Mouse (Mus musculus) limb, embryonic 12.5 days (tissue): ENCODE data around the gene P2ry2. TPM values are rescaled to one million over a fixed set of nuclear protein-coding genes. Genes with fewer than 3 reads are reported as not detected.

Experiments
- ATAC-seq: fragments of 200-750 bp; cut with Nextera tagmentation; 2 replicates; pipeline ENCODE4 v1.8.0; 2017; ENCODE audit warnings: low read depth, moderate TSS enrichment; ENCODE audit not compliant: insufficient number of reproducible peaks, insufficient read depth, low FRiP score, low TSS enrichment
- H3K27ac ChIP-seq: fragments of 300-500 bp; sonication (generic); 2 replicates; pipeline ENCODE4 v1.5.1; 2016; ENCODE audit warnings: mild to moderate bottlenecking, moderate library complexity
- H3K27me3 ChIP-seq: fragments of 300-500 bp; sonication (generic); 2 replicates; pipeline ENCODE4 v1.6.1; 2016; ENCODE audit warnings: mild to moderate bottlenecking, moderate library complexity
- H3K36me3 ChIP-seq: fragments of 300-500 bp; sonication (generic); 2 replicates; pipeline ENCODE4 v1.6.1; 2016; ENCODE audit warnings: mild to moderate bottlenecking, moderate library complexity
- H3K4me1 ChIP-seq: fragments of 300-500 bp; sonication (generic); replicated peaks from 2 replicates; pipeline ENCODE4 v1.6.1; 2016
- H3K4me2 ChIP-seq: fragments of 300-500 bp; sonication (generic); 2 replicates; pipeline ENCODE4 v1.6.1; 2016; ENCODE audit warnings: mild to moderate bottlenecking, moderate library complexity
- H3K4me3 ChIP-seq: fragments of 300-500 bp; sonication (generic); replicated peaks from 2 replicates; pipeline ENCODE4 v1.5.1; 2016; ENCODE audit warnings: mild to moderate bottlenecking
- H3K9ac ChIP-seq: fragments of 300-500 bp; sonication (generic); replicated peaks from 2 replicates; pipeline ENCODE4 v1.6.1; 2016; ENCODE audit warnings: mild to moderate bottlenecking, moderate library complexity
- H3K9me3 ChIP-seq: fragments of 300-500 bp; sonication (generic); 2 replicates; pipeline ENCODE4 v1.6.1; 2016; ENCODE audit warnings: mild to moderate bottlenecking, moderate library complexity
- WGBS: fragments of 180-500 bp; shearing (Covaris S2); methylation state at CpG from one replicate; pipeline ENCODE4 v1.1.7; 2016; 5-methylcytosine and 5-hydroxymethylcytosine counted together
- polyA plus RNA-seq: library from polyadenylated mRNA; unstranded; fragments of >200 nt; fragmentation: Nextera tagmentation; extraction: Ambion mirVana; gene quantifications from 2 replicates; pipeline ENCODE4 v1.2.1, GENCODE M21; 2016

The P2ry2 gene
- polyA plus RNA-seq, 1 experiment from 2014 or later, result 0.76 TPM

DNA sequence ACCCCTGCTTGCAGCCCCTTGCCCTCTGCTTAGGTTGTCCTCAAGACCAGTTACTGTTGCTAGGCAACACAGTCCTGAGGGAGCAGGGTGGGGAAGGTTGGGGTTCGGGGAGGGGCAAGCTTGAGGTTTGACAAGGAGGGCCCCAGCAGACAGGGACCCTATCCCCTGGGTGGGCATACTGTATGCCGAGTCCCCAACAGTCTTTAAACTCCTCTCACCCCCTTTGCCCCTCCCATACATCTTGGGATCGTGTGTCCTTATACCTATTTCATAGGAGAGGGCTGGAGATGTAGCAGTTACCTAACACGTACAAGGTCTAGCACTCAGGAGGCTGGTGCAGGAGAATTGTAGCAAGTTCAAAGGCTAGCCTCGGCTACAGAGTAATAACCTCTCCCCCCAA is 35.6 kb upstream of the P2ry2 start:
- WGBS, result 74% methylated on average over 5 of the region's 5 CpGs
- H3K9me3 ChIP-seq, result no peaks in the 10 kb centered on the region

DNA sequence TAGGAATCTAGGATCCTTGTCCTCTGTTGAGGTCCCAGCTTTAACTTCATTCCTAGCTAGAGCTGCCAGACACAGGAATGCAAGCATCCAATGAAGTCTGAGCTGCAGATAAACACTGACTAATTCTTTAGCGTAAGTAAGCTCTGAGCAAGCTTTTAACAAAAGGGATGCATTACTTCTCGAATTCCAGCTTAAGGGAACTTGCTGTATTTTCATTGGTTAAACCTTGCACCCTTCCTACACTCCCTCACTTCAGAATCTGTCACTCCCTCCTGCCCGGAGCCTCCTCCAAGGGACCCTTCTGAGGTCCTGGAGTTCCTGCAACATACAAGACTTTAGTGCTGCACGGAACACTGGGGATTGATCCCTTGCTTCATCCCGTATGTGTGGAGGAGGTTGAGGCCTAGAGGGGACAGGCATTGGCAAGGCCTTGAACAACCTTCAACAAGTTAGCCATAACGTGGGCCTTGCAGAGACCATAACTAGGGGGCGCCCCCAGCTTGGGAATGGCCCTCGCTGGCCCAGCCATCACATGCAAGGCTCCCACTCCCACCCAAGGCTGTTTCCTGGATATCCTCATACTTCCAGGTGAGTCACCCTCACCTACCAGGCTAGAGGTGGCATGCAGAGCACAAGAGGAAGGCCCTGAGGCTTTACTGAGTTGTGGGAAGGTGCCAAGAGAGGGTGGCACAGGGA is 31.3 kb upstream of the P2ry2 start:
- Histone ChIP-seq H3K4me2 (no peak overlapping the region), H3K27me3 (no peaks in the 10 kb centered on the region), H3K27ac (no peak overlapping the region), H3K36me3 (no peaks in the 10 kb centered on the region), H3K4me1 (no peaks in the 10 kb centered on the region), H3K4me3 (no peak overlapping the region), H3K9ac (no peak overlapping the region), H3K9me3 (no peaks in the 10 kb centered on the region)
- no peak for ATAC-seq
- 61% methylated on average over 8 of the region's 8 CpGs for WGBS

More for the DNA sequence above, 35.6 kb upstream of the P2ry2 start:
- H3K27ac ChIP-seq, result no peak overlapping the region
- H3K4me2 ChIP-seq, result no peak overlapping the region
- H3K9ac ChIP-seq, result no peak overlapping the region
- H3K4me1 ChIP-seq, result peaks cover 8% of the 10 kb centered on the region; the same call in 1 of the 2 replicates
- no peak overlapping the region for H3K4me3 ChIP-seq
- no peak for ATAC-seq
- no peaks in the 10 kb centered on the region for H3K36me3 ChIP-seq
- H3K27me3 ChIP-seq, result no peaks in the 10 kb centered on the region

- Histone ChIP-seq H3K4me2 (no peak overlapping the region), H3K27ac (no peak overlapping the region), H3K4me1 (no peaks in the 10 kb centered on the region), H3K9me3 (no peaks in the 10 kb centered on the region), H3K4me3 (no peak overlapping the region), H3K9ac (no peak overlapping the region), H3K27me3 (no peaks in the 10 kb centered on the region), H3K36me3 (no peaks in the 10 kb centered on the region)
- no peak for ATAC-seq
- 59% methylated on average over 5 of the region's 5 CpGs for WGBS
These were observed 29.5 kb upstream of the P2ry2 start for GRCm38 (mm10) chr7:101041977-101042749.

- WGBS, result 64% methylated on average over 2 of the region's 2 CpGs
- H3K27ac ChIP-seq, result no peak overlapping the region
- no peak for ATAC-seq
- H3K4me2 ChIP-seq, result no peak overlapping the region
- no peak overlapping the region for H3K9ac ChIP-seq
- no peaks in the 10 kb centered on the region for H3K36me3 ChIP-seq
- H3K27me3 ChIP-seq, result no peaks in the 10 kb centered on the region
- no peaks in the 10 kb centered on the region for H3K9me3 ChIP-seq
- H3K4me3 ChIP-seq, result no peak overlapping the region
- no peaks in the 10 kb centered on the region for H3K4me1 ChIP-seq
These were observed 28.9 kb upstream of the P2ry2 start for GRCm38 (mm10) chr7:101041544-101041943.

- no peak overlapping the region for H3K4me2 ChIP-seq
- H3K27me3 ChIP-seq, result 0 out of 2 replicates have a peak, but pooled peaks cover 5% of the 10 kb centered on the region
- no peak overlapping the region for H3K27ac ChIP-seq
- ATAC-seq, result no peak
- no peaks in the 10 kb centered on the region for H3K4me1 ChIP-seq
- H3K36me3 ChIP-seq, result no peaks in the 10 kb centered on the region
- WGBS, result 81% methylated on average over 2 of the region's 2 CpGs
- H3K4me3 ChIP-seq, result no peak overlapping the region
- no peak overlapping the region for H3K9ac ChIP-seq
- H3K9me3 ChIP-seq, result no peaks in the 10 kb centered on the region
These were observed 20.7 kb upstream of the P2ry2 start for GRCm38 (mm10) chr7:101033371-101033770.

GRCm38 (mm10) chr7:101031234-101031633 is 18.6 kb upstream of the P2ry2 start:
- ATAC-seq, result no peak
- Histone ChIP-seq H3K4me3 (no peak overlapping the region), H3K9me3 (no peaks in the 10 kb centered on the region), H3K4me1 (no peaks in the 10 kb centered on the region), H3K36me3 (no peaks in the 10 kb centered on the region), H3K27me3 (0 out of 2 replicates have a peak, but pooled peaks cover 5% of the 10 kb centered on the region), H3K9ac (no peak overlapping the region), H3K4me2 (no peak overlapping the region), H3K27ac (no peak overlapping the region)
- 56% methylated on average over 8 of the region's 8 CpGs for WGBS

DNA sequence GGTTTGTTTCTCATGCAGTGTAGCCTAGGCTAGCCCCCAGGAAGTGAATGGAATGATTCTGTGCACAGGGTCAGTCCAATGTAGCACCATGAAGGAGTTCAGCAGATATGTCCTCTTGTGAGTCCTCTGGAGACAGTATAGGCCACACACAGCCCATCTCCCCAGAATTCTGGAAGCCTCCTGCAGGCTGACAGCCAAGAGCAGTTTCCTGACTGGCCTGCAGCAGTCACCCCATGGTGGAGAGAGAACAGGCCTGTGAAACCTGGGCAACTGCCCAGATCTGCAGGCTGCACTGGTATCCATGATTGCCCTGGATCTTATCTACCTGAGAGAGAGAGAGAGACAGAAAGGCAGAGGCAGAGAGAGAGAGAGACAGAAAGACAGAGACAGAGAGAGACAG is 18.1 kb upstream of the P2ry2 start:
- H3K27me3 ChIP-seq, result 0 out of 2 replicates have a peak, but pooled peaks cover 5% of the 10 kb centered on the region
- H3K36me3 ChIP-seq, result no peaks in the 10 kb centered on the region
- H3K4me3 ChIP-seq, result no peak overlapping the region
- H3K27ac ChIP-seq, result no peak overlapping the region
- no peaks in the 10 kb centered on the region for H3K4me1 ChIP-seq
- H3K9ac ChIP-seq, result no peak overlapping the region
- ATAC-seq, result no peak
- H3K4me2 ChIP-seq, result no peak overlapping the region
- no peaks in the 10 kb centered on the region for H3K9me3 ChIP-seq

DNA sequence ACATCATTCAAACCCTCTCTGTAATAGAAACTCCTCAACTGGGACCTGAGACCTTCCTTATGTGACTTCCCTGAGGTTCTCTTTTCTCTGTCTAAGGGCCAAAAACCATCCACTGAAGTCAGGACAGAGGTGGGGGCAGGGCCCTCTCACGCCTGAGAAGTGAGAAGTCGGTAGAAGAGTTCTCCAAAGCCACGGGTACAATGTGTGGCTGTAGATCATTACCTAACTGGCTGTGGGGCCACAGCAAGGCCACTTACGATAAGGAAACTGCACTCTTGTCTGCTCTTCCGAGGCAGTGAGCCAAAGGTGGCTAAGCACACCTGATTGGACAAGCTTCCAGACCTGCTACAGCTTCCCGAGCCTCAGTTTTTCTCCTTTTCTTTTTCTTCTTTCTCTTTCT is 16.8 kb upstream of the P2ry2 start:
- H3K9ac ChIP-seq, result no peak overlapping the region
- H3K4me2 ChIP-seq, result no peak overlapping the region
- WGBS, result 71% methylated on average over 6 of the region's 6 CpGs
- no peak overlapping the region for H3K4me3 ChIP-seq
- H3K27ac ChIP-seq, result no peak overlapping the region
- H3K4me1 ChIP-seq, result no peaks in the 10 kb centered on the region
- 0 out of 2 replicates have a peak, but pooled peaks cover 5% of the 10 kb centered on the region for H3K27me3 ChIP-seq
- no peaks in the 10 kb centered on the region for H3K36me3 ChIP-seq
- no peak for ATAC-seq
- no peaks in the 10 kb centered on the region for H3K9me3 ChIP-seq

GRCm38 (mm10) chr7:101028991-101029390 is 16.3 kb upstream of the P2ry2 start:
- Histone ChIP-seq H3K27me3 (0 out of 2 replicates have a peak, but pooled peaks cover 5% of the 10 kb centered on the region), H3K4me3 (no peak overlapping the region), H3K9ac (no peak overlapping the region), H3K36me3 (no peaks in the 10 kb centered on the region), H3K9me3 (no peaks in the 10 kb centered on the region), H3K4me1 (no peaks in the 10 kb centered on the region), H3K27ac (no peak overlapping the region), H3K4me2 (no peak overlapping the region)
- no peak for ATAC-seq
- 85% methylated on average over 9 of the region's 9 CpGs for WGBS

- H3K9ac ChIP-seq, result no peak overlapping the region
- no peak overlapping the region for H3K4me2 ChIP-seq
- H3K4me1 ChIP-seq, result no peaks in the 10 kb centered on the region
- H3K4me3 ChIP-seq, result no peak overlapping the region
- H3K27me3 ChIP-seq, result 0 out of 2 replicates have a peak, but pooled peaks cover 4% of the 10 kb centered on the region
- H3K9me3 ChIP-seq, result no peaks in the 10 kb centered on the region
- no peak overlapping the region for H3K27ac ChIP-seq
- H3K36me3 ChIP-seq, result no peaks in the 10 kb centered on the region
- 89% methylated on average over 5 of the region's 5 CpGs for WGBS
- ATAC-seq, result no peak
These were observed 15.7 kb upstream of the P2ry2 start for GRCm38 (mm10) chr7:101028444-101028757.

DNA sequence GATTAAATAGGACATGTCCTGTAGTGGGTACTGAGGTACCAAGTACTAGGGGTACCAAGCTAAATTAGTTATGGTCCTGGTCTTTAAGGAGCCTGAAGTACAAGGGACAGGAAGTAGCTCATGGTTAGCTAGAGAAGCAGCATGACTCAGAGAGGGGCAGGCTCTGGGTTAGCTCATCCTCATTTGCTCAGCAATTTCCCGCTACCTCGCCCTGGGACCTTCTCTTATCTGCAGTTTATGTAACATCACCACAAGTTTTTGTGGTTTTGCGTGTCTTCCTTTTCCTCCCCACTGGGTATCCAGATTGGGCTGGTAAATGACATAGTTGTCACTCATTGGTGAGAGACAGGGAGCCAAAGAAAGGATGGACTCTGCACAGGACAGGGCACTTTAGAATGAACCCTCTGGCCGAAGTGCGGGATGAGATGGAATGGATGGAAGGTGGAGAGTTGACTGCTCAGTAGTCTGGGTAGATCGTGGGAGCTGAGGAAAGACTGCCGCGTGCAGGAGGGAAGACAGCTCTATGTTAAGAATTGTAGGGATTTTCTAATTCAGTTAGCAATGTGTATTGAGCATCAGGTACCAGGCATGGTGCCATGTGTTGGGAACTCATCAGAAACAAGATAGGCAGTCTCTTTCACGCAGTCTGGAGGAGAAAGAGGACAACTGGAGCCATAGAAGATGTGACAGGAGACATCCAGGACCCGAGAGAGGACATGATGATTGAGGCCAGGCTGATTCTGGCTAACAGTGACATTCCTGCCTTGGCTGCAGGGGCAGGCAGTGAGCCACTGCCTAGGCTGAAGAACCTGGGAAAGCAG is 15.2 kb upstream of the P2ry2 start:
- WGBS, result 88% methylated on average over 10 of the region's 10 CpGs
- Histone ChIP-seq H3K9ac (no peak overlapping the region), H3K27me3 (no peaks in the 10 kb centered on the region), H3K4me2 (no peak overlapping the region), H3K4me1 (no peaks in the 10 kb centered on the region), H3K4me3 (no peak overlapping the region), H3K27ac (no peak overlapping the region), H3K36me3 (no peaks in the 10 kb centered on the region), H3K9me3 (no peaks in the 10 kb centered on the region)
- no peak for ATAC-seq
